Mouse (Mus musculus) gastrocnemius, postnatal 25 days (tissue): ENCODE results near the gene Epb41l2. TPM values are rescaled to one million over a fixed set of nuclear protein-coding genes. Genes with fewer than 3 reads are reported as not detected.
A peak's percentile ranks its signal among the peaks of the same experiment; 100 is the strongest.

Experiments
- DNase-seq: peaks from one replicate; pipeline ENCODE4 v3.0.0; 2022
- total RNA-seq, 2 experiments: library from RNA; stranded (reverse); gene quantifications; 1 replicate in 1 of 2; 2 replicates in 1 of 2; pipeline ENCODE4 v1.2.3; 2021

The Epb41l2 gene
- total RNA-seq, 2 experiments from 2014 or later = 34.5 to 41.4 TPM

GRCm38 (mm10) chr10:25400076-25400475, 40.5 kb downstream of the Epb41l2 start:
- no peak for DNase-seq

- DNase-seq = no peak
These were observed 41.0 kb downstream of the Epb41l2 start for GRCm38 (mm10) chr10:25400646-25401045.

GRCm38 (mm10) chr10:25401356-25401755, 41.8 kb downstream of the Epb41l2 start:
- no peak for DNase-seq

- DNase-seq = no peak
These were observed 43.3 kb downstream of the Epb41l2 start for GRCm38 (mm10) chr10:25402886-25403285.

- no peak for DNase-seq
These were observed 44.5 kb downstream of the Epb41l2 start for GRCm38 (mm10) chr10:25403813-25404701.

- DNase-seq = no peak
These were observed 45.1 kb downstream of the Epb41l2 start for GRCm38 (mm10) chr10:25404702-25405098.

GRCm38 (mm10) chr10:25405551-25405950, 46.0 kb downstream of the Epb41l2 start:
- DNase-seq = no peak

GRCm38 (mm10) chr10:25406695-25407094, 47.1 kb downstream of the Epb41l2 start:
- DNase-seq = no peak

GRCm38 (mm10) chr10:25408136-25408650, 48.6 kb downstream of the Epb41l2 start:
- no peak for DNase-seq

- no peak for DNase-seq
These were observed 52.3 kb downstream of the Epb41l2 start for GRCm38 (mm10) chr10:25411836-25412373.

- DNase-seq = no peak
These were observed 55.7 kb downstream of the Epb41l2 start for GRCm38 (mm10) chr10:25415188-25415717.

- DNase-seq = no peak
These were observed 57.1 kb downstream of the Epb41l2 start for GRCm38 (mm10) chr10:25416696-25417095.

- DNase-seq = no peak
These were observed 66.5 kb downstream of the Epb41l2 start for GRCm38 (mm10) chr10:25426058-25426457.

GRCm38 (mm10) chr10:25426814-25427213, 67.2 kb downstream of the Epb41l2 start:
- no peak for DNase-seq

GRCm38 (mm10) chr10:25427523-25427922, 67.9 kb downstream of the Epb41l2 start:
- DNase-seq = no peak

- DNase-seq = no peak
These were observed 69.1 kb downstream of the Epb41l2 start for GRCm38 (mm10) chr10:25428658-25429057.

- DNase-seq = no peak
These were observed 69.7 kb downstream of the Epb41l2 start for GRCm38 (mm10) chr10:25429346-25429745.

- DNase-seq = no peak
These were observed 71.3 kb downstream of the Epb41l2 start for GRCm38 (mm10) chr10:25430862-25431261.

GRCm38 (mm10) chr10:25432351-25432750, 72.8 kb downstream of the Epb41l2 start:
- peak; percentile 77 for DNase-seq

- DNase-seq = no peak
These were observed 73.3 kb downstream of the Epb41l2 start for GRCm38 (mm10) chr10:25432938-25433337.

GRCm38 (mm10) chr10:25433524-25433923, 73.9 kb downstream of the Epb41l2 start:
- DNase-seq = no peak

GRCm38 (mm10) chr10:25434358-25435044, 74.9 kb downstream of the Epb41l2 start:
- no peak for DNase-seq
